Mouse (Mus musculus) frontal cortex, adult 2 months (tissue): ENCODE data around the gene Ttc34. TPM values are rescaled to one million over a fixed set of nuclear protein-coding genes. Genes with fewer than 3 reads are reported as not detected.
A peak's percentile ranks its signal among the peaks of the same experiment; 100 is the strongest.

Experiments used
- DNase-seq, 2 experiments: peaks; one replicate each; pipeline ENCODE4 v3.0.0; 2022; ENCODE audit warnings: low spot score in 1 of 2; ENCODE audit errors: extremely low spot score in 1 of 2
- polyA plus RNA-seq: library from polyadenylated mRNA; depleted of rRNA; stranded (reverse); fragments of >200 nt; gene quantifications from 2 replicates; pipeline ENCODE4 v1.2.3, GENCODE M21; 2012

Ttc34 gene
- polyA plus RNA-seq, 1 experiment, result 2.3 TPM

GRCm38 (mm10) chr4:154890887-154891286 is 53.6 kb downstream of the Ttc34 start:
- no peak for DNase-seq

GRCm38 (mm10) chr4:154895549-154895948 is 58.3 kb downstream of the Ttc34 start:
- DNase-seq, result no peak

GRCm38 (mm10) chr4:154897676-154898465 is 60.6 kb downstream of the Ttc34 start:
- no peak for DNase-seq

- DNase-seq, result peak; percentile 64 to 83
Observed at GRCm38 (mm10) chr4:154898506-154899446, 61.5 kb downstream of the Ttc34 start, which contains the start of gene Fam213b. TSS of gene Fam213b (minus strand) at chr4:154899135.

GRCm38 (mm10) chr4:154902371-154902770 is 65.1 kb downstream of the Ttc34 start:
- no peak for DNase-seq

- peak; percentile 89 to 93 for DNase-seq
Observed at GRCm38 (mm10) chr4:154904185-154905071, 67.2 kb downstream of the Ttc34 start.

GRCm38 (mm10) chr4:154907833-154908232 is 70.6 kb downstream of the Ttc34 start:
- DNase-seq, result peak in 1 of 2 experiments; percentile 82

- DNase-seq, result no peak
Observed at GRCm38 (mm10) chr4:154908490-154908889, 71.2 kb downstream of the Ttc34 start.

- no peak for DNase-seq
Observed at GRCm38 (mm10) chr4:154910606-154911522, 73.6 kb downstream of the Ttc34 start.

GRCm38 (mm10) chr4:154911644-154912043 is 74.4 kb downstream of the Ttc34 start:
- DNase-seq, result no peak

GRCm38 (mm10) chr4:154913845-154914244 is 76.6 kb downstream of the Ttc34 start:
- DNase-seq, result no peak

- DNase-seq, result no peak
Observed at GRCm38 (mm10) chr4:154914252-154914651, 77.0 kb downstream of the Ttc34 start.

GRCm38 (mm10) chr4:154914707-154915106 is 77.4 kb downstream of the Ttc34 start:
- DNase-seq, result no peak

GRCm38 (mm10) chr4:154915286-154915685 is 78.0 kb downstream of the Ttc34 start:
- DNase-seq, result no peak

- no peak for DNase-seq
Observed at GRCm38 (mm10) chr4:154916662-154917061, 79.4 kb downstream of the Ttc34 start.
